8 mouse cellular contexts compared by ENCODE assay signal in genomic region chr7:4526341-4527301, GRCm38 (mm10). TPM values are rescaled to one million over a fixed set of nuclear protein-coding genes. Genes with fewer than 3 reads are reported as not detected.
A peak's percentile ranks its signal among the peaks of the same experiment; 100 is the strongest.
DNase-seq lines count a peak whose midpoint lies in the region; ATAC-seq and TF ChIP-seq lines count a peak whose summit lies in the region.

No protein-coding gene starts in this region.

- WGBS in heart, embryonic 14.5 days, result 18% methylated on average over 40 of the region's 40 CpGs
- 21% methylated on average over 40 of the region's 40 CpGs for whole genome bisulfite sequencing in liver, postnatal 0 days (ENCODE audit: insufficient replicate concordance)
- 24% methylated on average over 40 of the region's 40 CpGs for WGBS in neural tube, embryonic 13.5 days

- H3K9me3 ChIP-seq in heart, embryonic 14.5 days (ENCODE audit: control insufficient read depth, low read length), result no peaks in the 10 kb centered on the region
- H3K9me3 ChIP-seq in liver, postnatal 0 days (ENCODE audit: low read length), result no peaks in the 10 kb centered on the region
- no peaks in the 10 kb centered on the region for H3K9me3 ChIP-seq in neural tube, embryonic 13.5 days

- H3K27ac ChIP-seq in brown adipose tissue, adult 24 weeks (replicated peaks; ENCODE audit: low read depth, low read length), result peak overlapping the region; percentile 73
- peak overlapping the region; percentile 5 to 20; a peak in 1 of 4 replicates for H3K27ac ChIP-seq in heart, embryonic 14.5 days (replicated peaks in 1 of 2; ENCODE audit: control insufficient read depth in 1 of 2, insufficient read depth in 1 of 2, low read depth in 2 of 2, low read length in 2 of 2)
- H3K27ac ChIP-seq in liver, postnatal 0 days (ENCODE audit: low read depth), result no peak overlapping the region; the same call in 1 of the 2 replicates
- peak overlapping the region; percentile 49; the same call in 1 of the 2 replicates for H3K27ac ChIP-seq in neural tube, embryonic 13.5 days (replicated peaks)

- H3K4me1 ChIP-seq in brown adipose tissue, adult 24 weeks (ENCODE audit: control insufficient read depth, insufficient read depth, insufficient read length, low read length), result no peaks in the 10 kb centered on the region
- peaks cover 11 to 20% of the 10 kb centered on the region in 2 experiments for H3K4me1 ChIP-seq in heart, embryonic 14.5 days (ENCODE audit: control insufficient read depth in 2 of 2, insufficient read depth in 2 of 2, low read length in 2 of 2)
- H3K4me1 ChIP-seq in liver, postnatal 0 days (ENCODE audit: insufficient read depth), result peaks cover 8% of the 10 kb centered on the region; the same call in 1 of the 2 replicates
- peaks cover 14% of the 10 kb centered on the region; the same call in 1 of the 2 replicates for H3K4me1 ChIP-seq in neural tube, embryonic 13.5 days (replicated peaks)

- peak; percentile 58 to 65 for DNase-seq in CD8-positive naive resting alpha-beta T cell, adult 2 months (ENCODE audit: low read depth in 2 of 2, low spot score in 2 of 2)
- peak; percentile 37 for DNase-seq in fat pad, adult 2 months (ENCODE audit: extremely low read depth, low read depth, low spot score)
- peak; percentile 86 for DNase-seq in kidney, postnatal 10 days
- peak; percentile 82 for DNase-seq in liver, postnatal 0 days
- peak; percentile 67 for DNase-seq in testis, postnatal 14 days (ENCODE audit: low spot score)

- H3K9ac ChIP-seq in heart, embryonic 14.5 days (ENCODE audit: low read length), result peak overlapping the region; percentile 64
- H3K9ac ChIP-seq in liver, postnatal 0 days (replicated peaks), result peak overlapping the region; percentile 50; the same call in 1 of the 2 replicates
- H3K9ac ChIP-seq in neural tube, embryonic 13.5 days, result peak overlapping the region; percentile 64

- peak; percentile 41; the same call in 1 of the 2 replicates for TF ChIP-seq EP300 in liver, postnatal 0 days (IDR thresholded peaks at IDR 0.05; ENCODE audit: low read depth)

- peak; percentile 74 for ATAC-seq in heart, embryonic 14.5 days (ENCODE audit: insufficient number of reproducible peaks, insufficient read depth, low FRiP score, low read depth)
- peak; percentile 90 for ATAC-seq in liver, postnatal 0 days
- peak; percentile 93 for ATAC-seq in neural tube, embryonic 13.5 days (ENCODE audit: low read depth)

- TF ChIP-seq CTCF in liver, postnatal 0 days (IDR thresholded peaks at IDR 0.05; ENCODE audit: low read depth), result peak; percentile 81

- peak overlapping the region; percentile 61 for H3K4me3 ChIP-seq in brown adipose tissue, adult 24 weeks (ENCODE audit: insufficient read depth, low read depth, low read length)
- H3K4me3 ChIP-seq in heart, embryonic 14.5 days (ENCODE audit: control insufficient read depth in 1 of 2, insufficient read depth in 1 of 2, low read depth in 1 of 2, low read length in 2 of 2), result peak overlapping the region; percentile 34 to 41
- H3K4me3 ChIP-seq in liver, postnatal 0 days (ENCODE audit: low read depth, low read length), result peak overlapping the region; percentile 31
- peak overlapping the region; percentile 31 for H3K4me3 ChIP-seq in neural tube, embryonic 13.5 days

- H3K4me2 ChIP-seq in heart, embryonic 14.5 days (ENCODE audit: low read length), result peak overlapping the region; percentile 69
- H3K4me2 ChIP-seq in liver, postnatal 0 days (ENCODE audit: low read depth, low read length), result peak overlapping the region; percentile 64
- H3K4me2 ChIP-seq in neural tube, embryonic 13.5 days, result peak overlapping the region; percentile 60

- H3K36me3 ChIP-seq in heart, embryonic 14.5 days (ENCODE audit: control insufficient read depth, insufficient read depth, low read length), result no peaks in the 10 kb centered on the region
- H3K36me3 ChIP-seq in liver, postnatal 0 days (replicated peaks; ENCODE audit: insufficient read depth, low read length), result no peaks in the 10 kb centered on the region
- no peaks in the 10 kb centered on the region for H3K36me3 ChIP-seq in neural tube, embryonic 13.5 days

- H3K27me3 ChIP-seq in heart, embryonic 14.5 days (ENCODE audit: control insufficient read depth, insufficient read depth, low read length), result 0 out of 2 replicates have a peak, but pooled peaks cover 4% of the 10 kb centered on the region
- peaks cover 5% of the 10 kb centered on the region for H3K27me3 ChIP-seq in liver, postnatal 0 days (ENCODE audit: insufficient read depth, low read length)
- H3K27me3 ChIP-seq in neural tube, embryonic 13.5 days, result peaks cover 19% of the 10 kb centered on the region

RNA-seq across cellular contexts. Expression of gene Tnni3, which starts 2.6 kb away (rescaled TPM):
- not detected in 2 replicates for polyA plus RNA-seq in brown adipose tissue, adult 24 weeks (2012; ENCODE audit: insufficient read depth, insufficient read length, missing spikeins)
- 2,958 and 3,056 TPM in 2 replicates for polyA plus RNA-seq in heart, embryonic 14.5 days (2014; fragmentation: Nextera tagmentation; extraction: Ambion mirVana)
- 0.27 and 0.46 TPM in 2 replicates for polyA plus RNA-seq in liver, postnatal 0 days (2015; fragmentation: Nextera tagmentation; extraction: Ambion mirVana)
- 1.8 and 3.6 TPM in 2 replicates for polyA plus RNA-seq in neural tube, embryonic 13.5 days (2015; fragmentation: Nextera tagmentation; extraction: Ambion mirVana)

RNA-seq across cellular contexts. Expression of gene Dnaaf3, which starts 5.6 kb away (rescaled TPM):
- polyA plus RNA-seq in brown adipose tissue, adult 24 weeks (2012; ENCODE audit: insufficient read depth, insufficient read length, missing spikeins), result not detected in 2 replicates
- polyA plus RNA-seq in heart, embryonic 14.5 days (2014; fragmentation: Nextera tagmentation; extraction: Ambion mirVana), result 0.15 and 0.51 TPM in 2 replicates
- 0.05 and 0.17 TPM in 2 replicates for polyA plus RNA-seq in liver, postnatal 0 days (2015; fragmentation: Nextera tagmentation; extraction: Ambion mirVana)
- polyA plus RNA-seq in neural tube, embryonic 13.5 days (2015; fragmentation: Nextera tagmentation; extraction: Ambion mirVana), result 1.1 and 1.2 TPM in 2 replicates

RNA-seq across cellular contexts. Expression of gene Tnnt1, which starts 10.4 kb away (rescaled TPM):
- 25.6 and 40.1 TPM in 2 replicates for polyA plus RNA-seq in brown adipose tissue, adult 24 weeks (2012; ENCODE audit: insufficient read depth, insufficient read length, missing spikeins)
- 479 and 551 TPM in 2 replicates for polyA plus RNA-seq in heart, embryonic 14.5 days (2014; fragmentation: Nextera tagmentation; extraction: Ambion mirVana)
- 5.3 and 11.2 TPM in 2 replicates for polyA plus RNA-seq in liver, postnatal 0 days (2015; fragmentation: Nextera tagmentation; extraction: Ambion mirVana)
- polyA plus RNA-seq in neural tube, embryonic 13.5 days (2015; fragmentation: Nextera tagmentation; extraction: Ambion mirVana), result 12.7 and 42.9 TPM in 2 replicates

RNA-seq across cellular contexts. Expression of gene Syt5, which starts 20.7 kb away (rescaled TPM):
- not detected in 2 replicates for polyA plus RNA-seq in brown adipose tissue, adult 24 weeks (2012; ENCODE audit: insufficient read depth, insufficient read length, missing spikeins)
- 0.55 and 0.78 TPM in 2 replicates for polyA plus RNA-seq in heart, embryonic 14.5 days (2014; fragmentation: Nextera tagmentation; extraction: Ambion mirVana)
- 0.09 TPM in 2 replicates for polyA plus RNA-seq in liver, postnatal 0 days (2015; fragmentation: Nextera tagmentation; extraction: Ambion mirVana)
- 53.6 and 60.5 TPM in 2 replicates for polyA plus RNA-seq in neural tube, embryonic 13.5 days (2015; fragmentation: Nextera tagmentation; extraction: Ambion mirVana)

RNA-seq across cellular contexts. Expression of gene Ppp1r12c, which starts 25.1 kb away (rescaled TPM):
- 32.9 and 42.2 TPM in 2 replicates for polyA plus RNA-seq in brown adipose tissue, adult 24 weeks (2012; ENCODE audit: insufficient read depth, insufficient read length, missing spikeins)
- polyA plus RNA-seq in heart, embryonic 14.5 days (2014; fragmentation: Nextera tagmentation; extraction: Ambion mirVana), result 41.7 and 47.7 TPM in 2 replicates
- polyA plus RNA-seq in liver, postnatal 0 days (2015; fragmentation: Nextera tagmentation; extraction: Ambion mirVana), result 14.9 and 15.6 TPM in 2 replicates
- polyA plus RNA-seq in neural tube, embryonic 13.5 days (2015; fragmentation: Nextera tagmentation; extraction: Ambion mirVana), result 46.0 and 48.4 TPM in 2 replicates

Comparison
In these comparisons a context has a peak if more than half of its experiments do, and no peak if none do; other contexts are left out.
1. RNA of gene Tnni3, which starts 2.6 kb away (polyA plus RNA-seq): 2,958 to 3,056 TPM in heart, embryonic 14.5 days; 1.8 to 3.6 TPM in neural tube, embryonic 13.5 days, not detected in brown adipose tissue, adult 24 weeks and 0.27 to 0.46 TPM in liver, postnatal 0 days; every median in the first group is over 100 times any median in the second.
2. RNA of gene Tnnt1, which starts 10.4 kb away (polyA plus RNA-seq): 479 to 551 TPM in heart, embryonic 14.5 days; 25.6 to 40.1 TPM in brown adipose tissue, adult 24 weeks, 12.7 to 42.9 TPM in neural tube, embryonic 13.5 days and 5.3 to 11.2 TPM in liver, postnatal 0 days; every median in the first group is over 10 times any median in the second.
3. Peak in every context shown above with its lines, with median percentiles within 50 percentile points of each other: DNase-seq, H3K4me3 ChIP-seq, ATAC-seq, H3K4me2 ChIP-seq and H3K9ac ChIP-seq.